Mouse (Mus musculus): ENCODE measurements at regions not wholly inside any gene's neighbourhood (a gene's known extent, or its start where the extent isn't known, plus 50 kb on each side); places are given as distances from the start of the nearest gene placed in this dataset.

- no peak for TF ChIP-seq POLR2A (IDR thresholded peaks at IDR 0.05; ENCODE audit: borderline replicate concordance, insufficient read depth, low read length)
- no peak for TF ChIP-seq CTCF (IDR thresholded peaks at IDR 0.05; ENCODE audit: borderline replicate concordance, insufficient read depth, low read depth, low read length)
These were observed 65.0 kb upstream of the Cep85l start for GRCm38 (mm10) chr10:53444789-53445188.

Data from cerebellum, adult 2 months (tissue).